Mouse (Mus musculus) heart, adult 2 months (tissue): ENCODE data around the gene Gmfg. TPM values are rescaled to one million over a fixed set of nuclear protein-coding genes. Genes with fewer than 3 reads are reported as not detected.

Source experiments
- DNase-seq, 2 experiments: peaks; one replicate each; pipeline ENCODE4 v3.0.0; 2021
- H3K27ac ChIP-seq: fragments of 200-600 bp; 2 replicates; pipeline ENCODE4 v1.8.1; 2022
- H3K27me3 ChIP-seq: fragments of 200-500 bp; 2 replicates; pipeline ENCODE4 v1.6.1; 2012; ENCODE audit warnings: mild to moderate bottlenecking, low read length, inconsistent platforms, mixed read lengths; ENCODE audit not compliant: control insufficient read depth, insufficient read depth
- H3K36me3 ChIP-seq: fragments of 200-500 bp; 2 replicates; pipeline ENCODE4 v1.6.1; 2012; ENCODE audit warnings: low read length, inconsistent platforms; ENCODE audit not compliant: control insufficient read depth, insufficient read depth
- H3K4me1 ChIP-seq: fragments of 200-500 bp; 2 replicates; pipeline ENCODE4 v1.6.1; 2011; ENCODE audit warnings: low read length; ENCODE audit not compliant: control insufficient read depth, insufficient read depth
- H3K4me3 ChIP-seq: fragments of 200-600 bp; 2 replicates; pipeline ENCODE4 v1.8.1; 2022
- H3K79me2 ChIP-seq: fragments of 200-500 bp; replicated peaks from 2 replicates; pipeline ENCODE4 v1.6.1; 2012; ENCODE audit warnings: mild to moderate bottlenecking, inconsistent platforms, low read length, moderate library complexity, mixed read lengths; ENCODE audit not compliant: control insufficient read depth, insufficient read depth
- H3K9ac ChIP-seq: fragments of 200-500 bp; 2 replicates; pipeline ENCODE4 v1.6.1; 2012; ENCODE audit warnings: low read depth, mild to moderate bottlenecking, control low read depth, inconsistent platforms, low read length, mixed read lengths
- CTCF ChIP-seq: fragments of 200-600 bp; IDR thresholded peaks from 2 replicates; pipeline ENCODE4 v1.8.1; 2022; ENCODE audit warnings: antibody characterized with exemption, mild to moderate bottlenecking, moderate library complexity
- EP300 ChIP-seq: fragments of 200-500 bp; IDR thresholded peaks from 2 replicates; pipeline ENCODE4 v1.6.1; 2011; ENCODE audit warnings: low read depth, low read length, control low read depth; ENCODE audit not compliant: insufficient read depth
- POLR2A ChIP-seq: fragments of 200-500 bp; IDR thresholded peaks from 2 replicates; pipeline ENCODE4 v1.6.1; 2011; ENCODE audit warnings: mild to moderate bottlenecking, low read depth, low read length, control low read depth; ENCODE audit not compliant: insufficient read depth
- WGBS: fragments of 180-500 bp; shearing (Covaris S2); methylation state at CpG from one replicate; pipeline ENCODE4 v1.1.7; 2018; 5-methylcytosine and 5-hydroxymethylcytosine counted together
- intact Hi-C: fragments of 180-260 bp; cut with DNase I; formaldehyde crosslinking; loops from one replicate; pipeline ENCODE4 v1.15.1; 2025
- polyA plus RNA-seq: library from polyadenylated mRNA; depleted of rRNA; stranded (reverse); fragments of >200 nt; gene quantifications from 2 replicates; pipeline ENCODE4 v1.2.3, GENCODE M21; 2012
- total RNA-seq, 2 experiments: library from RNA; stranded (reverse); gene quantifications; 2 replicates each; pipeline ENCODE4 v1.2.3; 2021

The Gmfg gene
- total and polyA plus RNA-seq, 3 experiments: 3.8 to 7.1 (median 5.3) TPM

GRCm38 (mm10) chr7:28432252-28432651 is 5.0 kb upstream of the Gmfg start:
- Histone ChIP-seq H3K4me3 (no peak overlapping the region), H3K27me3 (no peaks in the 10 kb centered on the region), H3K4me1 (peaks cover 5% of the 10 kb centered on the region), H3K9ac (no peak overlapping the region), H3K27ac (peak overlapping the region; percentile 67), H3K79me2 (peaks cover 8% of the 10 kb centered on the region), H3K36me3 (peaks cover 49% of the 10 kb centered on the region)
- intact Hi-C loops: no loop called here
- no peak for TF ChIP-seq POLR2A
- DNase-seq: no peak
- 65% methylated on average over 2 of the region's 2 CpGs for WGBS

GRCm38 (mm10) chr7:28435660-28436259 is 1.5 kb upstream of the Gmfg start:
- peak overlapping the region; percentile 61 for H3K4me3 ChIP-seq
- peak in 1 of 2 experiments; percentile 56 for DNase-seq
- H3K27ac ChIP-seq: peak overlapping the region; percentile 70
- WGBS: 8% methylated on average over 68 of the region's 70 CpGs
- H3K9ac ChIP-seq: peak overlapping the region; percentile 83
- intact Hi-C loops: loop anchor here (2.0 kb wide), 1 partner anchor 41 kb away; no protein-coding TSS in a partner anchor
- H3K36me3 ChIP-seq: peaks cover 37% of the 10 kb centered on the region
- H3K79me2 ChIP-seq: peaks cover 6% of the 10 kb centered on the region
- no peaks in the 10 kb centered on the region for H3K27me3 ChIP-seq
- peaks cover 3% of the 10 kb centered on the region for H3K4me1 ChIP-seq
- no peak for TF ChIP-seq POLR2A

- peaks cover 6% of the 10 kb centered on the region for H3K79me2 ChIP-seq
- H3K4me1 ChIP-seq: peaks cover 2% of the 10 kb centered on the region
- under 1% methylated on average over 64 of the region's 64 CpGs for WGBS
- H3K27me3 ChIP-seq: no peaks in the 10 kb centered on the region
- peaks cover 31% of the 10 kb centered on the region for H3K36me3 ChIP-seq
- TF ChIP-seq EP300 (peak; percentile 49), POLR2A (peak; percentile 63), CTCF (peak; percentile 78)
- peak overlapping the region; percentile 78 for H3K27ac ChIP-seq
- intact Hi-C loops: no loop called here
- peak overlapping the region; percentile 66 for H3K4me3 ChIP-seq
- DNase-seq: peak; percentile 100
- H3K9ac ChIP-seq: peak overlapping the region; percentile 83
These were observed 859 bp upstream of the Gmfg start for GRCm38 (mm10) chr7:28436271-28436904.

DNA sequence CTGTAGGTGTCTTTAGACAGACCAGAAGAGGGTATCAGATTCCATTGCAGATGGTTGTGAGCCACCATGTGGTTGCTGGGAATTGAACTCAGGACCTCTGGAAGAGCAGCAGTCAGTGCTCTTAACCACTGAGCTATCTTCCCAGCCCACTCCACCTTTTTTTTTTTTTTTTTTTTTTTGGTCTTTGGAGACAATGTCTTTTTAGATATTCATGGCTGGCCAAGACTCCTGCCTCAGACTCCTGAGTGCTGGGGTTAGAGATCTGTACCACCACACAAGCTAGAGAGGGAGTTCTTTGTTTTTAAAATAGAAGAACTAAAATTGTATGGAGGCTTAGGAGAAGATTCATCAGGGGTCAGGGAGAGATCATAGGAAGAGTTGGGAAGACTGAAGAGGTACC is 717 bp downstream of the Gmfg start:
- Histone ChIP-seq H3K27ac (no peak overlapping the region), H3K27me3 (no peaks in the 10 kb centered on the region), H3K9ac (no peak overlapping the region), H3K4me1 (peaks cover 2% of the 10 kb centered on the region), H3K36me3 (peaks cover 15% of the 10 kb centered on the region), H3K79me2 (peaks cover 5% of the 10 kb centered on the region), H3K4me3 (no peak overlapping the region)
- no peak for DNase-seq
- intact Hi-C loops: no loop called here
- no peak for TF ChIP-seq EP300
- TF ChIP-seq CTCF: no peak
- TF ChIP-seq POLR2A: no peak

- no peak for DNase-seq
- WGBS: 96% methylated on average over 2 of the region's 2 CpGs
- Histone ChIP-seq H3K4me3 (no peak overlapping the region), H3K4me1 (no peaks in the 10 kb centered on the region; the same call in none of the 2 replicates), H3K79me2 (peaks cover 2% of the 10 kb centered on the region; the same call in 1 of the 2 replicates), H3K9ac (no peak overlapping the region), H3K27ac (no peak overlapping the region), H3K36me3 (peaks cover 11% of the 10 kb centered on the region), H3K27me3 (no peaks in the 10 kb centered on the region)
- no peak for TF ChIP-seq POLR2A
- TF ChIP-seq CTCF: no peak
- no peak for TF ChIP-seq EP300
- intact Hi-C loops: no loop called here
These were observed 1.5 kb downstream of the Gmfg start for GRCm38 (mm10) chr7:28438771-28439170.

GRCm38 (mm10) chr7:28440739-28441138 is 3.5 kb downstream of the Gmfg start:
- TF ChIP-seq POLR2A (peak; percentile 55), EP300 (no peak), CTCF (no peak)
- peak overlapping the region; percentile 59 for H3K27ac ChIP-seq
- peak overlapping the region; percentile 47; the same call in 1 of the 2 replicates for H3K9ac ChIP-seq
- H3K27me3 ChIP-seq: no peaks in the 10 kb centered on the region
- H3K4me1 ChIP-seq: no peaks in the 10 kb centered on the region; the same call in none of the 2 replicates
- no peaks in the 10 kb centered on the region for H3K36me3 ChIP-seq
- 37% methylated on average over 2 of the region's 2 CpGs for WGBS
- peak; percentile 50 to 74 for DNase-seq
- intact Hi-C loops: no loop called here
- no peak overlapping the region for H3K4me3 ChIP-seq
- H3K79me2 ChIP-seq: no peaks in the 10 kb centered on the region
